Mouse (Mus musculus): Measurements from ENCODE around the gene Nav2.

DNA sequence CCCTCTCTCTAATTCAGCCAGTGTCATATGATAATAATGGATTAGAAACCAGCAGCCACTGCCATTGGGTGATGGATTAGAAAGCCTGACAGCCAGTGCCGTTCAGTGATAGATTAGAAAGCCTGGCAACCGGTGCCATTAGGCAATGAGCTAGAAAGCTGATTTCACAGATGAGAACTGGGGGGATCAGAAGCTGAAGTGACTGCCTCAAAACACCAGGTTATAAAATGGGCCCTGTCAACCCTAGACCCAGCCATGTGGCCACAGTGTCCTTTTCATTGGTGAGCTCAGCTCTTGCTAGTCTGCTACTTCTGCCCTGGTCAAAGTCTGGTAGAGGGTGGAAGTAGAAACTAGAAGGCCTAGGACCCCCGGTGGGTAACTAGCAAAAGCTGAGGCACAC lies 595.8 kb downstream of the Nav2 start:
- TF ChIP-seq POLR2A (IDR thresholded peaks at IDR 0.05; ENCODE audit: control insufficient read depth in 1 of 2, insufficient read depth in 1 of 2, low read depth in 1 of 2, low read length in 2 of 2, poor library complexity in 1 of 2) = no peak
- no peak for TF ChIP-seq MAFK (IDR thresholded peaks at IDR 0.05; ENCODE audit: borderline replicate concordance, low read depth, low read length)
- no peak for TF ChIP-seq MAX (IDR thresholded peaks at IDR 0.05; ENCODE audit: low read length)
- TF ChIP-seq TAL1 (IDR thresholded peaks at IDR 0.05; ENCODE audit: low read length) = no peak
- no peak for TF ChIP-seq CTCF (IDR thresholded peaks at IDR 0.05 in 2 of 3, conservative IDR thresholded peaks at IDR 0.05 in 1 of 3; ENCODE audit: control insufficient read depth in 1 of 3, insufficient read depth in 1 of 3, low read depth in 2 of 3, low read length in 3 of 3, poor library complexity in 1 of 3, severe bottlenecking in 1 of 3)
- TF ChIP-seq POLR2AphosphoS5 (IDR thresholded peaks at IDR 0.05; ENCODE audit: borderline replicate concordance, low read depth, low read length) = no peak
- TF ChIP-seq USF1 (IDR thresholded peaks at IDR 0.05; ENCODE audit: low read depth, low read length) = no peak
- TF ChIP-seq MEF2A (IDR thresholded peaks at IDR 0.05; ENCODE audit: extremely low read depth, insufficient replicate concordance, low read depth, low read length, poor library complexity, severe bottlenecking) = no peak
- TF ChIP-seq EP300 (IDR thresholded peaks at IDR 0.05; ENCODE audit: low read depth in 1 of 2, low read length in 2 of 2) = no peak
- TF ChIP-seq RCOR1 (IDR thresholded peaks at IDR 0.05; ENCODE audit: low read depth, low read length) = no peak

All from MEL (cell line).